Mouse (Mus musculus): ENCODE data around the gene Adat3. TPM values are rescaled to one million over a fixed set of nuclear protein-coding genes. Genes with fewer than 3 reads are reported as not detected.

Adat3 gene
- polyA plus RNA-seq, 1 experiment from 2014 or later: 10.4 TPM

- Histone ChIP-seq H3K9ac (replicated peaks; ENCODE audit: low read length) (no peak overlapping the region), H3K4me2 (replicated peaks; ENCODE audit: low read depth, low read length) (no peak overlapping the region), H3K9me3 (ENCODE audit: low read length) (no peaks in the 10 kb centered on the region), H3K27ac (ENCODE audit: low read length) (no peak overlapping the region), H3K4me1 (ENCODE audit: insufficient read depth, low read length) (peaks cover 18% of the 10 kb centered on the region), H3K36me3 (ENCODE audit: insufficient read depth, low read length) (peaks cover 40% of the 10 kb centered on the region), H3K4me3 (ENCODE audit: low read length) (no peak overlapping the region), H3K27me3 (ENCODE audit: insufficient read depth, low read length) (no peaks in the 10 kb centered on the region)
- WGBS: 92% methylated on average over 34 of the region's 34 CpGs
- ATAC-seq (ENCODE audit: low FRiP score, low TSS enrichment): no peak
These were observed 4.2 kb downstream of the Adat3 start for GRCm38 (mm10) chr10:80606737-80607350.

GRCm38 (mm10) chr10:80608435-80608834 is 5.8 kb downstream of the Adat3 start:
- H3K4me3 ChIP-seq (ENCODE audit: low read length): no peak overlapping the region
- ATAC-seq (ENCODE audit: low FRiP score, low TSS enrichment): no peak
- H3K36me3 ChIP-seq (ENCODE audit: insufficient read depth, low read length): peaks cover 49% of the 10 kb centered on the region
- no peak overlapping the region for H3K4me2 ChIP-seq (replicated peaks; ENCODE audit: low read depth, low read length)
- no peak overlapping the region for H3K27ac ChIP-seq (ENCODE audit: low read length)
- 83% methylated on average over 3 of the region's 3 CpGs for WGBS
- peaks cover 9% of the 10 kb centered on the region for H3K4me1 ChIP-seq (ENCODE audit: insufficient read depth, low read length)
- no peak overlapping the region for H3K9ac ChIP-seq (replicated peaks; ENCODE audit: low read length)
- H3K9me3 ChIP-seq (ENCODE audit: low read length): no peaks in the 10 kb centered on the region
- H3K27me3 ChIP-seq (ENCODE audit: insufficient read depth, low read length): no peaks in the 10 kb centered on the region

- H3K27me3 ChIP-seq (ENCODE audit: insufficient read depth, low read length): no peaks in the 10 kb centered on the region
- 93% methylated on average over 10 of the region's 10 CpGs for WGBS
- H3K4me3 ChIP-seq (ENCODE audit: low read length): no peak overlapping the region
- no peak overlapping the region for H3K9ac ChIP-seq (replicated peaks; ENCODE audit: low read length)
- no peak overlapping the region for H3K27ac ChIP-seq (ENCODE audit: low read length)
- peaks cover 49% of the 10 kb centered on the region for H3K36me3 ChIP-seq (ENCODE audit: insufficient read depth, low read length)
- no peak overlapping the region for H3K4me2 ChIP-seq (replicated peaks; ENCODE audit: low read depth, low read length)
- H3K4me1 ChIP-seq (ENCODE audit: insufficient read depth, low read length): no peaks in the 10 kb centered on the region
- no peaks in the 10 kb centered on the region for H3K9me3 ChIP-seq (ENCODE audit: low read length)
- no peak for ATAC-seq (ENCODE audit: low FRiP score, low TSS enrichment)
These were observed 6.7 kb downstream of the Adat3 start for GRCm38 (mm10) chr10:80609269-80609924.

GRCm38 (mm10) chr10:80610116-80610785 is 7.6 kb downstream of the Adat3 start:
- Histone ChIP-seq H3K4me2 (replicated peaks; ENCODE audit: low read depth, low read length) (no peak overlapping the region), H3K27me3 (ENCODE audit: insufficient read depth, low read length) (no peaks in the 10 kb centered on the region), H3K4me3 (ENCODE audit: low read length) (no peak overlapping the region), H3K9ac (replicated peaks; ENCODE audit: low read length) (no peak overlapping the region), H3K9me3 (ENCODE audit: low read length) (no peaks in the 10 kb centered on the region), H3K27ac (ENCODE audit: low read length) (no peak overlapping the region), H3K4me1 (ENCODE audit: insufficient read depth, low read length) (no peaks in the 10 kb centered on the region), H3K36me3 (ENCODE audit: insufficient read depth, low read length) (peaks cover 56% of the 10 kb centered on the region)
- whole genome bisulfite sequencing: 92% methylated on average over 9 of the region's 9 CpGs
- no peak for ATAC-seq (ENCODE audit: low FRiP score, low TSS enrichment)

GRCm38 (mm10) chr10:80611024-80611423 is 8.3 kb downstream of the Adat3 start:
- Histone ChIP-seq H3K9ac (replicated peaks; ENCODE audit: low read length) (no peak overlapping the region), H3K4me1 (ENCODE audit: insufficient read depth, low read length) (no peaks in the 10 kb centered on the region), H3K9me3 (ENCODE audit: low read length) (no peaks in the 10 kb centered on the region), H3K4me3 (ENCODE audit: low read length) (no peak overlapping the region), H3K27ac (ENCODE audit: low read length) (no peak overlapping the region), H3K27me3 (ENCODE audit: insufficient read depth, low read length) (no peaks in the 10 kb centered on the region), H3K4me2 (replicated peaks; ENCODE audit: low read depth, low read length) (no peak overlapping the region), H3K36me3 (ENCODE audit: insufficient read depth, low read length) (peaks cover 60% of the 10 kb centered on the region)
- ATAC-seq (ENCODE audit: low FRiP score, low TSS enrichment): 0 out of 2 replicates have a peak, but pooled peaks have one; percentile 29
- WGBS: 61% methylated on average over 4 of the region's 4 CpGs

GRCm38 (mm10) chr10:80611905-80612304 is 9.2 kb downstream of the Adat3 start:
- ATAC-seq (ENCODE audit: low FRiP score, low TSS enrichment): no peak
- Histone ChIP-seq H3K27me3 (ENCODE audit: insufficient read depth, low read length) (no peaks in the 10 kb centered on the region), H3K9me3 (ENCODE audit: low read length) (no peaks in the 10 kb centered on the region), H3K27ac (ENCODE audit: low read length) (no peak overlapping the region), H3K4me1 (ENCODE audit: insufficient read depth, low read length) (no peaks in the 10 kb centered on the region), H3K9ac (replicated peaks; ENCODE audit: low read length) (no peak overlapping the region), H3K4me2 (replicated peaks; ENCODE audit: low read depth, low read length) (no peak overlapping the region), H3K36me3 (ENCODE audit: insufficient read depth, low read length) (peaks cover 51% of the 10 kb centered on the region), H3K4me3 (ENCODE audit: low read length) (no peak overlapping the region)
- 88% methylated on average over 3 of the region's 3 CpGs for WGBS

GRCm38 (mm10) chr10:80613821-80614220 is 11.1 kb downstream of the Adat3 start:
- WGBS: 82% methylated on average over 3 of the region's 3 CpGs
- ATAC-seq (ENCODE audit: low FRiP score, low TSS enrichment): no peak
- Histone ChIP-seq H3K36me3 (ENCODE audit: insufficient read depth, low read length) (peaks cover 32% of the 10 kb centered on the region; the same call in 1 of the 2 replicates), H3K27ac (ENCODE audit: low read length) (no peak overlapping the region), H3K9me3 (ENCODE audit: low read length) (no peaks in the 10 kb centered on the region), H3K27me3 (ENCODE audit: insufficient read depth, low read length) (no peaks in the 10 kb centered on the region), H3K9ac (replicated peaks; ENCODE audit: low read length) (no peak overlapping the region), H3K4me1 (ENCODE audit: insufficient read depth, low read length) (no peaks in the 10 kb centered on the region), H3K4me3 (ENCODE audit: low read length) (no peak overlapping the region), H3K4me2 (replicated peaks; ENCODE audit: low read depth, low read length) (no peak overlapping the region)

- H3K9ac ChIP-seq (replicated peaks; ENCODE audit: low read length): no peak overlapping the region
- WGBS: 87% methylated on average over 6 of the region's 6 CpGs
- no peaks in the 10 kb centered on the region for H3K9me3 ChIP-seq (ENCODE audit: low read length)
- no peak overlapping the region for H3K4me2 ChIP-seq (replicated peaks; ENCODE audit: low read depth, low read length)
- H3K36me3 ChIP-seq (ENCODE audit: insufficient read depth, low read length): peaks cover 30% of the 10 kb centered on the region; the same call in 1 of the 2 replicates
- no peak for ATAC-seq (ENCODE audit: low FRiP score, low TSS enrichment)
- H3K4me1 ChIP-seq (ENCODE audit: insufficient read depth, low read length): no peaks in the 10 kb centered on the region
- H3K27ac ChIP-seq (ENCODE audit: low read length): no peak overlapping the region
- H3K4me3 ChIP-seq (ENCODE audit: low read length): no peak overlapping the region
- no peaks in the 10 kb centered on the region for H3K27me3 ChIP-seq (ENCODE audit: insufficient read depth, low read length)
These were observed 11.7 kb downstream of the Adat3 start for GRCm38 (mm10) chr10:80614351-80614750.

- Histone ChIP-seq H3K9ac (replicated peaks; ENCODE audit: low read length) (no peak overlapping the region), H3K4me2 (replicated peaks; ENCODE audit: low read depth, low read length) (no peak overlapping the region), H3K4me3 (ENCODE audit: low read length) (no peak overlapping the region), H3K9me3 (ENCODE audit: low read length) (no peaks in the 10 kb centered on the region), H3K36me3 (ENCODE audit: insufficient read depth, low read length) (peaks cover 13% of the 10 kb centered on the region; the same call in 1 of the 2 replicates), H3K27ac (ENCODE audit: low read length) (peak overlapping the region; percentile 49), H3K27me3 (ENCODE audit: insufficient read depth, low read length) (no peaks in the 10 kb centered on the region), H3K4me1 (ENCODE audit: insufficient read depth, low read length) (peaks cover 6% of the 10 kb centered on the region)
- no peak for ATAC-seq (ENCODE audit: low FRiP score, low TSS enrichment)
- 56% methylated on average over 9 of the region's 9 CpGs for WGBS
These were observed 15.5 kb downstream of the Adat3 start for GRCm38 (mm10) chr10:80618181-80618580.
